Mouse (Mus musculus): ENCODE data around the gene Slitrk3. TPM values are rescaled to one million over a fixed set of nuclear protein-coding genes. Genes with fewer than 3 reads are reported as not detected.

Gene Slitrk3
- not detected for polyA plus RNA-seq (2014; fragmentation: Illumina TruSeq; extraction: RNeasy Lipid Tissue Mini Kit (QIAGEN cat#74804); ENCODE audit: low read depth, low replicate concordance)

GRCm38 (mm10) chr3:73057197-73057811 is at the start of gene Slitrk3:
TSS of gene Slitrk3 (minus strand) at chr3:73057803.

Other genes starting within 250 kb of the Slitrk3 start
- gene Sis, start 89.9 kb downstream of the Slitrk3 start, polyA plus RNA-seq (2014; fragmentation: Illumina TruSeq; extraction: RNeasy Lipid Tissue Mini Kit (QIAGEN cat#74804); ENCODE audit: low read depth, low replicate concordance) = not detected